Mouse (Mus musculus) cerebellum, adult 9-10 months (tissue): ENCODE data around the gene Scamp2.

ENCODE experiments used
- DNase-seq: peaks from one replicate; pipeline ENCODE4 v3.0.0; 2022

Gene Scamp2

DNA sequence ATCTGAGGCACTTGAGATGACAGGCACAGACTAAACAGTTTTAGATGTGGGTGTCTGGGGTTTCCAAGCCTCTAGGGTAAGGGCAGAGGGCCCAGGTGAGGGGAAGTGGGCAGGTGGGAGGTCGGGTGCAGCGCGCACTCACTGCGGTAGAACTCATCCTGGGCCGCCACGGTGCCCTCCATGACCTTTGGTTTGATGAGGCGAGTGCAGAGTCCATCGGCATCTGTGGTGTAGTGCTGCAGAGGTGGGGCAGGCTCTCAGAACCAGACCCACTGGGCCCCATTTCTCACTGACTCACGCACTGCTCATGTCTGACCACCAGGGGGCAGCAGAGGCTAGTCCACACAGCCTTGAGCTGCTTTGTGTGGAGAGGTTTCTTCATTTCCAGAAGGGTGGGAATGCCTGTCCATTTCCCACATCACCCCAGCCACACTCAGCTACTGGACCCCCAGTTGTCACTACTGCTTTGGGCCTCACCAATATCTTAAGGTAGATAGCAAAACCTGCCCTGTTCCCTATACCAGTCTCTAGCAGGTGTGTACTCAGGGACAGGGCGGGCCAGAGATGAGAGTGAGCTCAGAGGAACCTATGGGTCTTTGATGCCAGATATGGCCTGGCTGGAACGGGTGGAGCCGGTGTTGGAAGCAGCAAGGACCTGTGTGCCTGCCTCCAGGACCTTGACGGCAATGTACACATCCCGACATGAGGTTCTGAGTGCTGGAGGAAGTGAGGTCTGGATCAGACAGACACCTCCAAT lies 68.6 kb downstream of the Scamp2 start:
- DNase-seq = peak; percentile 81

DNA sequence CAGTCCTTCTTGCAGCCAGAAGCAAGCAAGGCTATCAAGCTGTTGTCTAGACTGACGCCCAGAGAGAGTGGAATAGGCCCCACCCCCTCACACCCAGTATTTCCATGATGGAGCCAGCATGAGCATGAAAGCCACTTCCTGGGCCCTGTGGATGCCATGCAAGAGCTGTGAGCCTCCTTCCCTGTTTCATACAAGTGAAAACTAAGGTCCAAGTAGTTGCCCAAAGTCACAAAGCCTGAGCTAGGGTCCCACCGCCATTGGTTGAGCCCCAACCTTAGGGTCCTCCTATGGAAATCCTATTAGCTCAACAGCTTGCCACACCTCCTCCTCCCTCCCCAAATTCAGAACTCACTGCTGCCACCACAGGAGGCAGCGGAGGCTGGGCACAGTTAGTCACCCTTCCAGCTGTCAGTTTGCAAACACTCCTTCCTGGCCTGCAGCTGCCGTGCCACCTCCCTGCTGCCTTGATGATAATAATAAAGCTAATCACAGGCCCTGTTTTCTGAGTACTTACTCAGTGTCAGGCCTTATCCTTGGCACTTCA lies 72.8 kb downstream of the Scamp2 start:
- DNase-seq = no peak

DNA sequence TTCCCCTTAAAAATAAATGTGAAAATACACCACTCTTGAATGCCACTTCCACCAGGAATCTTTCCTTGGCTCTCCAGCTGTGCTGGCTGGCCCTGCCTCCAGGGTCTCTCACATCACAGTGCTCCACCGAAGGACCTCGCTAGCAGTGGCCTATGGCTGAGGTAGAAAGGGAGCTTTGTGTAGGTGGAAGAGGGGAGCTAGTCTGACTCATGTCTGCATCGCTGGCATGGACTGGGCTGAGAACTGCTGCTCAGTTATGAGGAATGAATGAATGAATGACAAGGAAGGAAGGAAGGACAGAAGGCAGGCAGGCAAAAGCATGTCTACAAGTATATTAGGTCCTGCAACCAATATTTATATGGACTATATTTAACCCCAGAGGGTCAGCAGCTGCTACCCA lies 76.5 kb downstream of the Scamp2 start:
- DNase-seq = no peak

DNA sequence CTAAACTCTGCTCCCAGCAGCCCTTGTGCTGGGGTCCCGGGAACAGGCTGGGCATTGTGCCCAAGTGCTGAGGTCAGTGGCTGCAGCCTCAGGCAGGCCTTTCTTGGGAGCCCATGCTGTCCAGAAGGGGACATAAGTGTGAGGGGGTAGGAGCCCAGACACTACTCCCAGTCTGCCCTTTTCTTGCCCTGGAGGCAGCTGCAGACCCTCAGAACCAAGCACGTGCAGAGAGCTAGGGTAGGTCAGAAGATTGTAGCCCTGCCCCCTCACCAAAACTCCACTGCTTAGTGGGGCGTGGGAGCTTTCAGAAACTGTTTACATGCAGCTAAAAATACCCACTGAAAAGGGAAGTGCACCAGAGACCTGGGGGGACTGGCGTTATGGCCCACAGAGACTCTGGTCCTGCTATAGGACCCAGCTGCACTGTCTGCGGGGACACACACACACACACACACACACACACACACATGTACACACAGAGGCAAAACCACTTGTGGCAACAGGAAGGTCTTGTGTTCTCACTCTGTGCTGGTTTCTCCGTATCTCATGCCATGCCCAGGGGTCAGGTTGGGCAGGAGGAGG lies 77.1 kb downstream of the Scamp2 start:
- DNase-seq = no peak
